Mouse (Mus musculus): ENCODE results near the gene Gnai2. TPM values are rescaled to one million over a fixed set of nuclear protein-coding genes. Genes with fewer than 3 reads are reported as not detected.

Gnai2 gene
- polyA plus RNA-seq, 1 experiment: 752 TPM

DNA sequence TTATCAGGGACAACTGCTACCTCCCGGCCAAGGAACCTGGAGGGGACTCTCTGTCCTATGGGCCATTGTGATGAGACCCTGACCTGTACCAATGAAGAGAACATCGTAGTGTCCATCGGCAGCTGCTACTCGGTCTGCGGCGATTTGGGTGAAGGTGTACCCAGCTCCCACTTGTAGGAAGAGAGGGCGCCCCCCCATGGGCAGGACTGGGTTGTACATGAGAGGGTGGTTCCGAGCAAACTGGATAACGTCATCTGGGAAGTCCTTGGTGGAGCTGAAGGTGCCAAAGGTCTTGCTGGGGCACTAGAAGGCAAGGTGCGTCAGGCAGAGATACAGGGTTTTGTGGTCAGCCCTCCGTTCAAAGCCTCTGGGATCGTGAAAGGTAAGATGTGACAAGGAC lies 34.4 kb downstream of the Gnai2 start:
- no peak overlapping the region for H3K27ac ChIP-seq (ENCODE audit: insufficient read depth, low read length)
- peaks cover 24% of the 10 kb centered on the region for H3K4me1 ChIP-seq (ENCODE audit: control insufficient read depth, insufficient read depth, insufficient read length)
- 76% methylated on average over 12 of the region's 12 CpGs for WGBS
- no peak overlapping the region for H3K4me3 ChIP-seq (ENCODE audit: extremely low read depth, insufficient read depth, insufficient read length)
- no peak for DNase-seq (ENCODE audit: low read depth in 1 of 2, low spot score in 2 of 2)
- H3K36me3 ChIP-seq (ENCODE audit: control insufficient read depth, insufficient read depth, low read length): no peaks in the 10 kb centered on the region
- TF ChIP-seq POLR2A (IDR thresholded peaks at IDR 0.05; ENCODE audit: low read depth, low read length) (no peak), CTCF (IDR thresholded peaks at IDR 0.05; ENCODE audit: extremely low read depth, insufficient read depth, insufficient read length, insufficient replicate concordance) (no peak)
- H3K27me3 ChIP-seq (ENCODE audit: control insufficient read depth, insufficient read depth, low read length): no peaks in the 10 kb centered on the region

- TF ChIP-seq CTCF (IDR thresholded peaks at IDR 0.05; ENCODE audit: extremely low read depth, insufficient read depth, insufficient read length, insufficient replicate concordance): no peak
- Histone ChIP-seq H3K27me3 (ENCODE audit: control insufficient read depth, insufficient read depth, low read length) (no peaks in the 10 kb centered on the region), H3K4me1 (ENCODE audit: control insufficient read depth, insufficient read depth, insufficient read length) (peaks cover 24% of the 10 kb centered on the region), H3K27ac (ENCODE audit: insufficient read depth, low read length) (no peak overlapping the region), H3K4me3 (ENCODE audit: extremely low read depth, insufficient read depth, insufficient read length) (no peak overlapping the region), H3K36me3 (ENCODE audit: control insufficient read depth, insufficient read depth, low read length) (no peaks in the 10 kb centered on the region)
- DNase-seq (ENCODE audit: low read depth in 1 of 2, low spot score in 2 of 2): no peak
- WGBS: 89% methylated on average over 14 of the region's 14 CpGs
These were observed 35.3 kb downstream of the Gnai2 start for GRCm38 (mm10) chr9:107599842-107600241.

DNA sequence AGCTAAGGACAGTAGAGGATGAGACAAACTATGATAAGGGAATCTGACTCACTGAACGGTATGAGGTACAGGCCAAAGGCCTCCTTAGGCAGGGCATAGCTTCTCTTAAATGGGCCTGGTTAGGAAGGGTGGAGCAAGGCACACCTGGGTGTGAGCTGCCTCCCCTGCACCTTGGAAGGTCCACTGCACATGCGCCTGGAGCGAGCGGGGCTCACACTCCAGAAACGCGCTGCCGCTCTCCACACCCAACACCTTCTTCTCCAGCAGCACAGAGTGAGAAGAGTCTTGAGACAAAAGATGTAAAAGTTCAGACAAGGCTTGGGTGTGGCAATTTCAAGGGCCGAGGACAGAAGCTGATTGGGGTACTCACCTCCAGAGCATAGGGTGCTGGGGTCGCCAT lies 35.7 kb downstream of the Gnai2 start:
- WGBS: 88% methylated on average over 9 of the region's 9 CpGs
- H3K4me1 ChIP-seq (ENCODE audit: control insufficient read depth, insufficient read depth, insufficient read length): peaks cover 24% of the 10 kb centered on the region; the same call in 1 of the 2 replicates
- no peak for DNase-seq (ENCODE audit: low read depth in 1 of 2, low spot score in 2 of 2)
- no peaks in the 10 kb centered on the region for H3K36me3 ChIP-seq (ENCODE audit: control insufficient read depth, insufficient read depth, low read length)
- H3K27me3 ChIP-seq (ENCODE audit: control insufficient read depth, insufficient read depth, low read length): no peaks in the 10 kb centered on the region
- no peak overlapping the region for H3K27ac ChIP-seq (ENCODE audit: insufficient read depth, low read length)
- TF ChIP-seq CTCF (IDR thresholded peaks at IDR 0.05; ENCODE audit: extremely low read depth, insufficient read depth, insufficient read length, insufficient replicate concordance) (no peak), POLR2A (IDR thresholded peaks at IDR 0.05; ENCODE audit: low read depth, low read length) (no peak)
- H3K4me3 ChIP-seq (ENCODE audit: extremely low read depth, insufficient read depth, insufficient read length): no peak overlapping the region

DNA sequence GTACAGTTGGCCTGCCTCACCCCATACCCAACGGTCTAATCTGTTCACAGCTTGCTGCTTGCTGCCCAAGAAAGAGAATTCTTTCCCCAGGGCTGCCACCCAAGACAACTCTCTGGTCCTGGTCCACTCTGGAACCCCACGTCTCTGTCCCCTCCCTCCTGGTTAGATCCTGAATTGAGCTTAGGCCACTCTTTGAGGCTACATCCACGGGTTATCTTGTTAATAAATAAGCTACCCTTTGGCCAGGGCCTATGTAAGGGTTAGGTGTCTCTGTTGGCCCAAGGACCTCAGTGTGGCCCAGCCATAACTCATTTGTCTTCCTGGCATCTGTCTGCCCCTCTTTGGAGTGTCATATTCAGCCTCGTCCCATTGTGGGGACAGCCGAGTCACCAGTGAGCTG lies 36.8 kb downstream of the Gnai2 start:
- no peaks in the 10 kb centered on the region for H3K27me3 ChIP-seq (ENCODE audit: control insufficient read depth, insufficient read depth, low read length)
- 82% methylated on average over 5 of the region's 5 CpGs for WGBS
- H3K27ac ChIP-seq (ENCODE audit: insufficient read depth, low read length): no peak overlapping the region
- DNase-seq (ENCODE audit: low read depth in 1 of 2, low spot score in 2 of 2): no peak
- no peak for TF ChIP-seq CTCF (IDR thresholded peaks at IDR 0.05; ENCODE audit: extremely low read depth, insufficient read depth, insufficient read length, insufficient replicate concordance)
- TF ChIP-seq POLR2A (IDR thresholded peaks at IDR 0.05; ENCODE audit: low read depth, low read length): no peak
- H3K36me3 ChIP-seq (ENCODE audit: control insufficient read depth, insufficient read depth, low read length): no peaks in the 10 kb centered on the region; the same call in 1 of the 2 replicates
- H3K4me1 ChIP-seq (ENCODE audit: control insufficient read depth, insufficient read depth, insufficient read length): peaks cover 20% of the 10 kb centered on the region; the same call in 1 of the 2 replicates
- H3K4me3 ChIP-seq (ENCODE audit: extremely low read depth, insufficient read depth, insufficient read length): no peak overlapping the region

DNA sequence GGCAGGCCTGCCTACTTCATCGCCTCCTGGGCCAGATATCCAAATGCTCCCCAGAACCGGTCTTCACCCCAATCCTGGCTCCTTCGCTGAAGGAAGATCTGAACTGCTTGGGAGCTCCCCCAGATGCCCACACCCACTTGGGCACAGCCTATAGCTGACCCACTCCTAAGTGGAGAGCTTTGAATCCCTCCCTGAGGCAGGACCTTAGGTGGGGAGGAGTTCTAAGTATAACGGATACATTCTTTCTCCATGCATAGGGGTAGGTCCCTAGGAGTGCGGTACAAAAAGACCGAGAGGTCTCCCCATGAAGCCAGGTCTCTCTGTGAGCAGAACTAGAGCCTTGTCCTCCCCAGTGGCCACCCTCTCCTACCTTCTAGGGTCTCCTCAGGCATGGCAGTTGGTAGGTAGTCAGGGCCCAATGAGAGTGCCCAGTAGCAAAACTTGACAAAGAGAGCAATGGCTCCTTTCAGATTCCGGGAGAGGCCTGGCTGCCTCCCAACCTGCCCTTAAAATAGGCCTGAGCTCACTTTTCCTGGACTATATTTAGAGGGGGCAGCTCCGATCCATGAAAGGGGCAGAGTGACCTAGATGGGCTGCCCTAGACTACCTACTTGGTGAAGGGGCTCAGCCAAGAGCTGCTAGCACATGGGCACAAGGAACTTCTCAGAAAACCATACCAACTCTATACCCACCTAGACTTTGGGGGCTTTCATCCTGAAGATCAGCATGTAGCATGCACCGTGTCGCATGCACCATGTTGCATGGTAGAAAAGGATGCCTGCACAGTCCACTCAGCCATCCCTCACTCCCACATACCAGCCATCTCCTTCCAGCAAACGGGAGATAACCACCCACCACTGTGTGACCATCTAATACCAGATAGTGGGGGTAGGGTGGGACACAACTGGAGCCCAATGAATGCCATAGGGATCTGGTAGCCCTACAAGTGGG lies 38.3 kb downstream of the Gnai2 start:
- WGBS: 90% methylated on average over 11 of the region's 11 CpGs
- Histone ChIP-seq H3K27me3 (ENCODE audit: control insufficient read depth, insufficient read depth, low read length) (no peaks in the 10 kb centered on the region), H3K4me1 (ENCODE audit: control insufficient read depth, insufficient read depth, insufficient read length) (peaks cover 7% of the 10 kb centered on the region; the same call in 1 of the 2 replicates), H3K36me3 (ENCODE audit: control insufficient read depth, insufficient read depth, low read length) (peaks cover 8% of the 10 kb centered on the region), H3K4me3 (ENCODE audit: extremely low read depth, insufficient read depth, insufficient read length) (no peak overlapping the region), H3K27ac (ENCODE audit: insufficient read depth, low read length) (no peak overlapping the region)
- TF ChIP-seq POLR2A (IDR thresholded peaks at IDR 0.05; ENCODE audit: low read depth, low read length): no peak
- no peak for TF ChIP-seq CTCF (IDR thresholded peaks at IDR 0.05; ENCODE audit: extremely low read depth, insufficient read depth, insufficient read length, insufficient replicate concordance)
- DNase-seq (ENCODE audit: low read depth in 1 of 2, low spot score in 2 of 2): no peak

- Histone ChIP-seq H3K27ac (ENCODE audit: insufficient read depth, low read length) (no peak overlapping the region), H3K27me3 (ENCODE audit: control insufficient read depth, insufficient read depth, low read length) (no peaks in the 10 kb centered on the region), H3K4me1 (ENCODE audit: control insufficient read depth, insufficient read depth, insufficient read length) (no peaks in the 10 kb centered on the region), H3K4me3 (ENCODE audit: extremely low read depth, insufficient read depth, insufficient read length) (no peak overlapping the region), H3K36me3 (ENCODE audit: control insufficient read depth, insufficient read depth, low read length) (peaks cover 27% of the 10 kb centered on the region)
- TF ChIP-seq CTCF (IDR thresholded peaks at IDR 0.05; ENCODE audit: extremely low read depth, insufficient read depth, insufficient read length, insufficient replicate concordance) (no peak), POLR2A (IDR thresholded peaks at IDR 0.05; ENCODE audit: low read depth, low read length) (no peak)
- no peak for DNase-seq (ENCODE audit: low read depth in 1 of 2, low spot score in 2 of 2)
- WGBS: 91% methylated on average over 8 of the region's 8 CpGs
These were observed 40.7 kb downstream of the Gnai2 start for GRCm38 (mm10) chr9:107594281-107595062.
